Mouse (Mus musculus): ENCODE data around the gene Pax8. TPM values are rescaled to one million over a fixed set of nuclear protein-coding genes. Genes with fewer than 3 reads are reported as not detected.

The Pax8 gene
- polyA plus RNA-seq, 1 experiment: 77.6 TPM

GRCm38 (mm10) chr2:24490564-24490963 lies 15.2 kb upstream of the Pax8 start:
- Histone ChIP-seq H3K4me3 (ENCODE audit: insufficient read depth, low read depth, low read length) (no peak overlapping the region), H3K36me3 (ENCODE audit: control insufficient read depth, insufficient read depth, low read length) (no peaks in the 10 kb centered on the region), H3K27ac (ENCODE audit: insufficient read depth, low read depth, low read length) (no peak overlapping the region), H3K4me1 (ENCODE audit: control insufficient read depth, insufficient read depth, low read length) (peaks cover 4% of the 10 kb centered on the region; the same call in 1 of the 2 replicates), H3K27me3 (replicated peaks; ENCODE audit: control insufficient read depth, insufficient read depth, low read length) (no peaks in the 10 kb centered on the region)
- DNase-seq: peak; percentile 38
- peak; percentile 57; the same call in 1 of the 2 replicates for TF ChIP-seq CTCF (conservative IDR thresholded peaks at IDR 0.05; ENCODE audit: insufficient read depth, insufficient read length, low read depth, low read length)
- TF ChIP-seq POLR2A (IDR thresholded peaks at IDR 0.05; ENCODE audit: low read depth, low read length): no peak
- 38% methylated on average over 6 of the region's 6 CpGs for WGBS

- no peaks in the 10 kb centered on the region for H3K27me3 ChIP-seq (replicated peaks; ENCODE audit: control insufficient read depth, insufficient read depth, low read length)
- TF ChIP-seq CTCF (conservative IDR thresholded peaks at IDR 0.05; ENCODE audit: insufficient read depth, insufficient read length, low read depth, low read length) (no peak), POLR2A (IDR thresholded peaks at IDR 0.05; ENCODE audit: low read depth, low read length) (no peak)
- H3K36me3 ChIP-seq (ENCODE audit: control insufficient read depth, insufficient read depth, low read length): no peaks in the 10 kb centered on the region
- H3K27ac ChIP-seq (ENCODE audit: insufficient read depth, low read depth, low read length): no peak overlapping the region
- 78% methylated on average over 3 of the region's 3 CpGs for WGBS
- H3K4me3 ChIP-seq (ENCODE audit: insufficient read depth, low read depth, low read length): no peak overlapping the region
- DNase-seq: no peak
- peaks cover 4% of the 10 kb centered on the region; the same call in 1 of the 2 replicates for H3K4me1 ChIP-seq (ENCODE audit: control insufficient read depth, insufficient read depth, low read length)
Measured at GRCm38 (mm10) chr2:24488660-24489059, 13.3 kb upstream of the Pax8 start.

- peaks cover 4% of the 10 kb centered on the region; the same call in 1 of the 2 replicates for H3K4me1 ChIP-seq (ENCODE audit: control insufficient read depth, insufficient read depth, low read length)
- H3K27ac ChIP-seq (ENCODE audit: insufficient read depth, low read depth, low read length): no peak overlapping the region
- TF ChIP-seq CTCF (conservative IDR thresholded peaks at IDR 0.05; ENCODE audit: insufficient read depth, insufficient read length, low read depth, low read length): no peak
- TF ChIP-seq POLR2A (IDR thresholded peaks at IDR 0.05; ENCODE audit: low read depth, low read length): no peak
- peak; percentile 93 for DNase-seq
- 43% methylated on average over 4 of the region's 4 CpGs for WGBS
- no peaks in the 10 kb centered on the region for H3K36me3 ChIP-seq (ENCODE audit: control insufficient read depth, insufficient read depth, low read length)
- H3K27me3 ChIP-seq (replicated peaks; ENCODE audit: control insufficient read depth, insufficient read depth, low read length): no peaks in the 10 kb centered on the region
- no peak overlapping the region for H3K4me3 ChIP-seq (ENCODE audit: insufficient read depth, low read depth, low read length)
Measured at GRCm38 (mm10) chr2:24487056-24487825, 11.8 kb upstream of the Pax8 start.

- TF ChIP-seq POLR2A (IDR thresholded peaks at IDR 0.05; ENCODE audit: low read depth, low read length) (no peak), CTCF (conservative IDR thresholded peaks at IDR 0.05; ENCODE audit: insufficient read depth, insufficient read length, low read depth, low read length) (no peak)
- H3K4me1 ChIP-seq (ENCODE audit: control insufficient read depth, insufficient read depth, low read length): peaks cover 9% of the 10 kb centered on the region
- H3K27me3 ChIP-seq (replicated peaks; ENCODE audit: control insufficient read depth, insufficient read depth, low read length): no peaks in the 10 kb centered on the region
- WGBS: 63% methylated on average over 4 of the region's 4 CpGs
- DNase-seq: peak; percentile 30
- H3K36me3 ChIP-seq (ENCODE audit: control insufficient read depth, insufficient read depth, low read length): no peaks in the 10 kb centered on the region
- no peak overlapping the region for H3K4me3 ChIP-seq (ENCODE audit: insufficient read depth, low read depth, low read length)
- H3K27ac ChIP-seq (ENCODE audit: insufficient read depth, low read depth, low read length): no peak overlapping the region
Measured at GRCm38 (mm10) chr2:24485398-24485797, 10.0 kb upstream of the Pax8 start.

- Histone ChIP-seq H3K27ac (ENCODE audit: insufficient read depth, low read depth, low read length) (peak overlapping the region; percentile 79), H3K4me3 (ENCODE audit: insufficient read depth, low read depth, low read length) (no peak overlapping the region), H3K27me3 (replicated peaks; ENCODE audit: control insufficient read depth, insufficient read depth, low read length) (no peaks in the 10 kb centered on the region), H3K36me3 (ENCODE audit: control insufficient read depth, insufficient read depth, low read length) (no peaks in the 10 kb centered on the region), H3K4me1 (ENCODE audit: control insufficient read depth, insufficient read depth, low read length) (peaks cover 34% of the 10 kb centered on the region)
- 13% methylated on average over 2 of the region's 2 CpGs for WGBS
- DNase-seq: peak; percentile 79
- no peak for TF ChIP-seq CTCF (conservative IDR thresholded peaks at IDR 0.05; ENCODE audit: insufficient read depth, insufficient read length, low read depth, low read length)
- no peak for TF ChIP-seq POLR2A (IDR thresholded peaks at IDR 0.05; ENCODE audit: low read depth, low read length)
Measured at GRCm38 (mm10) chr2:24479906-24480305, 4.5 kb upstream of the Pax8 start.

GRCm38 (mm10) chr2:24479151-24479550 lies 3.8 kb upstream of the Pax8 start:
- H3K36me3 ChIP-seq (ENCODE audit: control insufficient read depth, insufficient read depth, low read length): no peaks in the 10 kb centered on the region
- peak overlapping the region; percentile 91 for H3K27ac ChIP-seq (ENCODE audit: insufficient read depth, low read depth, low read length)
- TF ChIP-seq POLR2A (IDR thresholded peaks at IDR 0.05; ENCODE audit: low read depth, low read length) (no peak), CTCF (conservative IDR thresholded peaks at IDR 0.05; ENCODE audit: insufficient read depth, insufficient read length, low read depth, low read length) (0 out of 2 replicates have a peak, but pooled peaks have one; percentile 21)
- no peaks in the 10 kb centered on the region for H3K27me3 ChIP-seq (replicated peaks; ENCODE audit: control insufficient read depth, insufficient read depth, low read length)
- DNase-seq: peak; percentile 95
- H3K4me3 ChIP-seq (ENCODE audit: insufficient read depth, low read depth, low read length): no peak overlapping the region
- WGBS: 0% methylated on average over 1 of the region's 1 CpGs
- H3K4me1 ChIP-seq (ENCODE audit: control insufficient read depth, insufficient read depth, low read length): peaks cover 34% of the 10 kb centered on the region

- Histone ChIP-seq H3K4me3 (ENCODE audit: insufficient read depth, low read depth, low read length) (no peak overlapping the region), H3K27me3 (replicated peaks; ENCODE audit: control insufficient read depth, insufficient read depth, low read length) (no peaks in the 10 kb centered on the region), H3K4me1 (ENCODE audit: control insufficient read depth, insufficient read depth, low read length) (peaks cover 34% of the 10 kb centered on the region), H3K27ac (ENCODE audit: insufficient read depth, low read depth, low read length) (peak overlapping the region; percentile 91), H3K36me3 (ENCODE audit: control insufficient read depth, insufficient read depth, low read length) (no peaks in the 10 kb centered on the region)
- TF ChIP-seq POLR2A (IDR thresholded peaks at IDR 0.05; ENCODE audit: low read depth, low read length) (no peak), CTCF (conservative IDR thresholded peaks at IDR 0.05; ENCODE audit: insufficient read depth, insufficient read length, low read depth, low read length) (no peak)
- peak; percentile 80 for DNase-seq
- WGBS: 37% methylated on average over 4 of the region's 4 CpGs
Measured at GRCm38 (mm10) chr2:24478611-24479010, 3.2 kb upstream of the Pax8 start.
